Mouse (Mus musculus) urinary bladder, postnatal 36 days (tissue): Measurements from ENCODE around the gene Kdm4c.
A peak's percentile ranks its signal among the peaks of the same experiment; 100 is the strongest.
"Not testable (repeated sequence)": the region's sequence is repeated elsewhere in the genome, so short reads cannot be mapped to it uniquely, and the experiment has no call there.

ENCODE experiments used
- DNase-seq, 2 experiments: peaks; one replicate each; pipeline ENCODE4 v3.0.0; 2022; ENCODE audit warnings: low spot score in 2 of 2, mixed read lengths in 1 of 2

Gene Kdm4c

GRCm38 (mm10) chr4:74242176-74242575 lies at the start of gene Kdm4c:
Gene Kdm4c (plus strand): TSS chr4:74242497.
- no peak for DNase-seq

DNA sequence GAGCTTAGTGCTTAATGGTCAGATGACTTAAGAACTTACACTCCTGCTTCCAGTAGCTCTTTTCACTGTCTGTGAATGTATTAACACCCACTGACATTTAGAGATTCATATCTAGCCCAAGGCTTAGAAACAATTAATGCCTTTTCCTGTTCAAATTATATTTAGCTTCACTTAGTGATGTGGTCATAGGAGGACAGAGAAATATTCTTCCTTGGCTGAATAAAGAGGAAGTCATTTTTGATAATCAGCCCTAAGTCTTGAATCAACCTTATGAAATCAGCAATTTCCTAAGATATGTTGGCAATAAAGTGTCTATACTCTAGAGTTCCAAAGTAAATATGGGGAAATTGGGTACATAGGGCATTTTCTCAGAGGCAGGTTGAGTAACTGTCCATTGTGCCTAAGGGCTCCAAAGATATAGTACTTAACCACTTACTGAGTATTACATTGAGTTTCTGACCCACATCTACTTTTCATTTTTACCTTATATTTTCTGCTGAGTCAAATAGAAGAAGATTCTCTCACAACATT lies 41.0 kb upstream of the Kdm4c start:
- no peak for DNase-seq

GRCm38 (mm10) chr4:74221780-74222179 lies 20.5 kb upstream of the Kdm4c start:
- not testable (repeated sequence) for DNase-seq

- DNase-seq = no peak
These were observed 19.9 kb upstream of the Kdm4c start for GRCm38 (mm10) chr4:74222360-74222759.

DNA sequence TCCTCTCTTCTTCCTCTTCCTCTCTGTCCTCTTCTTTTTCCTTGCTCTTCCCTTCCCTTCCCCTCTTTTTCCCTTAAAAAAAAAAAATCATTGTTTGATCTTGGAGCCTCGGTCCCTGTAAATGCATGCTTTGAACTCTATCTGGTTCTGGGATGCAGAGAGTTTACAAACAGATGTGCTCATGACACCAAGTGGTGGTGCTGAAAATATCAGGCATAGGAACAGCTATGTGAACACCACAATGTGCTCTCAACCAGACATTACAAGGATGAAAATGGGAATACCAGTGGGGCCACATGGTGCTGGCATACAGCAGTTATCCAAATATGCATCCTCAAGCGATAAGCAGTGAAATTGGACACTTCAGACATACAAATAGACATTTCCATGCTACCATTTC lies 18.1 kb upstream of the Kdm4c start:
- no peak for DNase-seq

- DNase-seq = no peak
These were observed 11.3 kb upstream of the Kdm4c start for GRCm38 (mm10) chr4:74230994-74231393.

DNA sequence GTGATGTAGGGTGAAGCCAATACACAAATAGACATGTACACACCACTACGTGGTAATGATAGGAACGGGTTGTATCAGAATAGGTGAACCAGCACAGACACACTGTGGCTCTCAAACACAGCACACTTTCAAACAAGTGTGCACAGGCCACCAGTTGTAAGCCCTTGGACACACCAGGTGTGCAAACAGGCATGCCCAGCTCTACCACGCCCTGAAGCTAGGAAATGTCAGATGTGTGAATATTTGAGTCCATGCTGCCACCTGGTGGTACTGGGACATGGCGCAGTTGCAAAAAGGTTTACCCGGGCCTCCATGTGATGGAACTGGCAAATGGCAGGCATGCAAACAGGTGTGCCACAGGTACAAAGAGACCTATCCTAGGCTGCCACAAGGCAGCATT lies 10.9 kb upstream of the Kdm4c start:
- DNase-seq = peak; percentile 20 to 49

- no peak for DNase-seq
These were observed 8.8 kb upstream of the Kdm4c start for GRCm38 (mm10) chr4:74233534-74233933.

DNA sequence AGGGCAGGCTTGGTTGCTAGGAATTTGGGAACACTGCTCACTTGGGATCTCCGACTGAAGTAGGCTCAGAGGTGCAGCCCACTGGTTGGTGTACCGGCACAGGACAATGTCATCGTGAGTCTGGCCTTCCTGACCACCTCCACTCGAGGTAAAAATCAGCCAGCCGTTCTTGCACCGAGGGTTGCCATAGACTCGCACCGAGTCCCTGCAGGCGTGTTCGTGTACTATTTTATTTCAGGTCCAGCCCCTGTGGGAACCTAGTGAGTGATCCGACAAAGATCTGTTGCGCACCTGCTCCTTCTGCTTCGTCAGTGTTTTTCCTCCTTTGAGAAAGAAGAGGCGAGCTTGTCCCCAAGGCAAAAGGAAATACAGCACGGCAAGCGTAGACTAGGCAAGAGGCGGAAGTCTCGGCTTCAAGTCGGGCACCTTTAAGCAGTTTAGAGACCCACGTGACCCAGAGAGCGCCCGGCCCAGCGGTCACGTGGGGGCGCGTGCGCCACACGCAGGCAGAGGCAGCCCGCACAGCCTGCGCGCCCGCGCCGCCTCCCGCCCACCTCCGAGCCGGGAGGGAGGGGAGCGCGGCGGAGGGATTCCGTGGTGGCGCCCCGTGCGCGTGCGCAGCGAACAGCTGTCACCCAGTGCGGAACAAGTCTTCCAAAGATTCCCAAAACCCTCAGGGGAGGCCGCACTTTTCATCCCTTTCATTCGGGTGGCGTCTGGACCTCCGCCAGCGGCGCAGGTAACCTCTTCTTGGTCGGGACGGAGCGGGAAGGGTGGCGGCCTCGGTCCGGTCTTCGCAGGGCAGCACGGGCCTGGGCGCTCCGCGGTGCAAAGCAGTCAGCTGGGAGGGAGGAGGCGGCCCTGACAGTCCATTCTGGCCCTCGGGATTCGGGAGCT lies 9.3 kb downstream of the Kdm4c start:
- DNase-seq = peak; percentile 92 to 95

GRCm38 (mm10) chr4:74252245-74253105 lies 10.2 kb downstream of the Kdm4c start:
- DNase-seq = no peak

- DNase-seq = no peak
These were observed 15.6 kb downstream of the Kdm4c start for GRCm38 (mm10) chr4:74257882-74258281.

GRCm38 (mm10) chr4:74258538-74258937 lies 16.2 kb downstream of the Kdm4c start:
- no peak for DNase-seq

- no peak for DNase-seq
These were observed 17.0 kb downstream of the Kdm4c start for GRCm38 (mm10) chr4:74259331-74259730.

DNA sequence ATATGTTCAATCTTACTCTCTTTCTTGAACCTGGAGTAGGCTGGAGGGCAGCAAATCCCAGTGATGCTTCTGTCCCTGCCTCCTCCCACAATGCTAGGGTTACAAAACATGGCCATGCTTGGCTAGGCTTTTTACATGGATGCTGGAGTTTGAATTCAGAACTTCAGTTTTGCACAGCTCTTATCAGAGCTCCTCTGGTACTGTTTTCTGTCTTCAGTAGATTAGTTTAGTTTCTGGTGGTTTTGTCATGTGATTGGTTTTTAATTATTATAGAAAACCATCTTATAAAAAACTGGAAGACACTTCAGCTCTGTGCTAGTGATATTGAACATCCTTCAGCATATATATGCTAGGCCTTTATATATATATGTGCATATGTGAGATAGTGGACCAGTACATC lies 19.6 kb downstream of the Kdm4c start:
- no peak for DNase-seq

- no peak for DNase-seq
These were observed 22.2 kb downstream of the Kdm4c start for GRCm38 (mm10) chr4:74264428-74264955.

- DNase-seq = no peak
These were observed 28.9 kb downstream of the Kdm4c start for GRCm38 (mm10) chr4:74271180-74271579.

DNA sequence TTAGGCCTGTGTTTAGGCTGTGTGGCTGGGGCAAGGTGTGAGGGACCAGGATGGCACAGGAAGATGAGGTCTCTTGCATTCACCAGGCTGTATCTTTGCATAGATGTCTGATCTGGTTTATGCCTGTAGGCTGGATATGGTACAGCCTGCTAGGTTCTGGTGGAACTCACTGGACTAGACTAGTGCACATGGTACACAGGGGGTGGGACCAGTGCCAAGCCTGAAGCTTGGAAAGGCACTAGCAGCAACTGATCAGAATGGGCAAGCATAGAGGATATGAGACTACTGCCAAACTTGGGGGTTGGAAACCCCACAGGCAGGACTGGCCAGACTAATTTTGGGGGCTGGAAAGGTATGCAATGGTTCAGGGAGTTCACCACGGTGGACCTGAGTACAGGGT lies 35.2 kb downstream of the Kdm4c start:
- no peak for DNase-seq

- no peak for DNase-seq
These were observed 37.9 kb downstream of the Kdm4c start for GRCm38 (mm10) chr4:74280170-74280569.

- no peak for DNase-seq
These were observed 45.6 kb downstream of the Kdm4c start for GRCm38 (mm10) chr4:74287851-74288250.

DNA sequence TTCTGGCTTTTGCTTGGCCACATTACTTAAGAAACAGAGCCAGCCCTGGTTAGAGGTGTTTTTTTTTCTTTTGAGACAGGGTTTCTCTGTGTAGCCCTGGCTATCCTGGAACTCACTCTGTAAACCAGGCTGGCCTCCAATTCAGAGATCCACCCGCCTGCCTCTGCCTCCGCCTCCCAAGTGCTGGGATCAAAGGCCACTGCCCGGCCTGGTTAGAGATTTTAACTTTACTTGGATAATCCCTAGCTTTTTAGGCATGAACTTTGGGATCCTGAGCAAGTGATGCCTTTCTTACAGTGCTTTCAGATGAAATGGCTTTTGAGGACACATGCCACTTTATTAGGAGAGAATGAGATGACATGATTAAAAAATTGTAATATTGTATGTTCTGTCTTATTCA lies 52.4 kb downstream of the Kdm4c start:
- DNase-seq = no peak

DNA sequence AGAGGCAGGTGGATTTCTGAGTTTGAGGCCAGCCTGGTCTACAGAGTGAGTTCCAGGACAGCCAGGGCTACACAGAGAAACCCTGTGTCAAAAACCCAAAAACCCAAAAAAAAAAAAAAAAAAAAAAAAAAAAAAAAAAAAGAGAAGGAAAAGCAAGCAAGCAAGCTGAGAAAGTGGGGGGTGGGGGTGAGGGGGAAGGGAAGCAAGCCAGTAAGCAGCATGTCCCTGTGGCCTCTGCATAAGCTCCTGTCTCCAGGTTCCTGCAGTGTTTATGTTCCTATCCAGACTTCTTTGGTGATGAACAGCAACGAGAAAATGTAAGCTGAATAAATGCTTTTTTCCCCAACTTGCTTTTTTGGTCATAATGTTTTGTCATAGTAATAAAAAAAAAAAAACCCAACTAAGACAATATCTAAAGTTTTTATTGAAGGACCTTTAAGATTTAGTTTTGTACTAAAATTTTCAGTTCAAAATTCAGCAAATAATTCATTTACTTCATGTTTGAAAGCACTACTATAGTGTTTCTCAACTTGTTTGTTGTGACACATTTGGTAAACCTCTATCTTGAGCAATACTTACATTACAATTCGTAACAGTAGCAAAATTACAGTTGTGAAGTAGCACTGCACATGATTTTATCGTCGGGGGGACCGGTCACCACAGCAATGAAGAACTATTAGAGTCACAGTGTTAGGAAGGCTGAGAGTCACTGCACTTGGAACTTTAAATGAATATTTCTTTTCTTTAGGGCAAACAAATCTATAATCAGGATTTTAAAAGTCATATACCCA lies 63.2 kb downstream of the Kdm4c start:
- DNase-seq = no peak
